Mouse (Mus musculus) sigmoid colon, adult 10 weeks (tissue): ENCODE results near the gene Cstl1. TPM values are rescaled to one million over a fixed set of nuclear protein-coding genes. Genes with fewer than 3 reads are reported as not detected.

Source experiments
- polyA plus RNA-seq: library from polyadenylated mRNA; stranded (reverse); fragments of 350-450 nt; fragmentation: Illumina TruSeq; extraction: RNeasy Lipid Tissue Mini Kit (QIAGEN cat#74804); gene quantifications from one replicate; pipeline ENCODE4 v1.2.3, GENCODE M21; 2014; ENCODE audit warnings: low read depth, low replicate concordance

The Cstl1 gene
- polyA plus RNA-seq, result not detected

DNA sequence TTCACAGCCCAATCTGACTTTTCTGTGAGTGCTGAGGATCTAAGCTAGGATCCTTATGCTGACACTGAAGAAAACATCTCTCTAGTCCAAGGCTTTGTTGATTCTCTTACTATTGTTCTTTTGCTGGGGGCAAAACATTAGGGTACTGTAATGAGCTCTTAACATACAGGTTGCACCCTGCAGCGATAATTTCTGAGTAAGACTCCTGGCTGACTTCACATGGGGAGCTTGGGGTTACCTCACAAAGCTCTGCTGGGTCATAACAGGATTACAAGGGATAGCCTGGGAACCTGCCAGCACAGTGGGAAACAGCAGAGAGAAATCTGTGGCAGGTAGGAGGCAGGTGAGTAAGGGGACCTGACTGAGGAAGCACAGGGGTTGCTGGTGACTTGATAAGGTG, at the start of gene Cstl1:
TSS of gene Cstl1 (plus strand) at position 301 of the 400 bp plus-strand sequence.

DNA sequence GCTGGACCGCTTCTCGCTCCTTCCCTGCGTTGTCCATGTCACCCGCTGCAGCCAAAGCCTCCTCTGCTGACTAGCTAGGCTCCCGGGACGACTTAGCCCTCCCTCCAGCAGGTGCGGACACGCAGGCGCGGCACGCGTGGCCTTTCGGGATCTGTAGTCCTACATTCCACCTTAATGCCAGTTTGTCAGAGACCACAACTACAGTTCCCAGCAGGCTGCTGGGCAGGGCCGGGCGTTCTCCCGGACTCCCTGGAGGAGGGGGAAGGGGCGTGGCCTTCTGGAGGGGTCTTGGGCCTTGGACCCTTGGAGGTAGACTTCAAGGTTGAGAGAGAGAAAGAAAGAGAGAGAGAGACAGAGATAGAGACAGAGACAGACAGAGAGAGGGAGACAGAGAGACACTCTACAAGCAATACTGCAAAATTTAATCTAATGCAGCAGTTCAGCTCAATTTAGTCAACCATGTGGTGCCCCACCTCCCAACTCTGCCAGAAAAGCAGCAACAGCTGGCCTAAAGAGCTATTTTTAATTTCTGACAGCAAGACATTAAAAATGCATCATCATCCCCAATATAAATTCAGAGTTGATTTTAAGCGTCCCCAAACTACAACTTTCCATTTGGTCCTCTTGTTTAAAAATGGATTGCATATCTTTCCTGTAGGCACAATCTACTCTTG, 17.7 kb upstream of the Cstl1 start, which contains the start of gene Napb:
TSS of gene Napb (minus strand) at position 141 of the 674 bp plus-strand sequence.

DNA sequence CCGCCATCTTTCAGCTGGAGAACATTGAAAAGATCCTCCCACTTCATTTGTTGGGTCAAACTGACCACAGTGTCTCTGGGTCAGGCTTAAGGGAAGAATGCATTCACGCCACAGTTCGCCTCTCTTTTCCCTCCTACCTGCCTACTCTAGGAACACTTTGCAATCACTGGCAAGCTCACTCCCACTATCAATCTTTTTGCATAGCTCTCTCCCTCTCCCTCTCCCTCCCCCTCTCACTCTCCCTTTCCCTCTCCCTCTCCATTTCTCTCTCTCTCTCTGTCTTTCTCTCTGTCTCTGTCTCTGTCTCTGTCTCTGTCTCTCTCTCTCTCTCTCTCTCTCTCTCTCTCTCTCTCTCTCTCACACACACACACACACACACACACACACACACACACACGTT, 21.2 kb downstream of the Cstl1 start, which contains the start of gene Cst11:
TSS of gene Cst11 (minus strand) at position 101 of the 400 bp plus-strand sequence.

DNA sequence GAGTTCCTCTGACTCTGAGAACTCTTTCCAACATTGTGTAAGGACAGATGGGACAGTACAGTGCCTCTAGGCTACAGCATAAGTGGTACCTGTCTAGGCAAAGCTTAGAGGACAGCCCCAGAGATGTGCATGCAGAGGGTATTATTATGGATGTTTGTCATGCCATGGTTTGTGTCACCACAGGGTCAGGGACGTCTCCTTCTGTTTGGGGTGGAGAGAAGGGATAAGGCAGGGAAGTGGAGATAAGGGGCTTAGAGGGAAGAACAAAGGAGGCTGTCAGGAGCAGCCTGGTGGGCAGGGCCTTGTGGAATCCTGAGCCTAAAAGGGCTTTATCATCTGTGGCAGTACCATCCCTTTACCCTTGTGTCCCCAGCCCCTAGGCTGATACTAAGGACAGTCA, 31.6 kb downstream of the Cstl1 start, which contains the start of gene 8030411F24Rik:
TSS of gene 8030411F24Rik (plus strand) at position 301 of the 400 bp plus-strand sequence.

DNA sequence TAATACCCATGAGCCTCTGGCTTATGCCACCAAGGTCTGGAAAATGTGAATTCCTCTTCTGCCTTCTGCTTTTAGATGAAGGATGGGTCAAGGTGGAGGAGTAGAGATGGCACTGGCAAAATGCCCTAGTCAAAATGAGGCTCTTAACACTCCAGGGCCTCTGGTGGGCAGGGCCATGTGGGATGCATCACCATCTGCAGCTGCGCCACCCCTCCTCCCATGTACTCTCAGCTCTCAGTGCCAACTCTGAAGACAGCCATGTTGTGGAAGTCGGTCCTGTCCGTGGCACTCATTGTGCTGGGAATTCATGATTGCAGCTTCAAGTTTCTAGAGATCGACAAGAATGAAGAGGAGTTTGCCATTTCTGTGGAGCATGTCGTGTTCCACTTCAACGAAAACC, 39.0 kb downstream of the Cstl1 start, which contains the start of gene Cst12:
TSS of gene Cst12 (plus strand) at position 220 of the 400 bp plus-strand sequence.

DNA sequence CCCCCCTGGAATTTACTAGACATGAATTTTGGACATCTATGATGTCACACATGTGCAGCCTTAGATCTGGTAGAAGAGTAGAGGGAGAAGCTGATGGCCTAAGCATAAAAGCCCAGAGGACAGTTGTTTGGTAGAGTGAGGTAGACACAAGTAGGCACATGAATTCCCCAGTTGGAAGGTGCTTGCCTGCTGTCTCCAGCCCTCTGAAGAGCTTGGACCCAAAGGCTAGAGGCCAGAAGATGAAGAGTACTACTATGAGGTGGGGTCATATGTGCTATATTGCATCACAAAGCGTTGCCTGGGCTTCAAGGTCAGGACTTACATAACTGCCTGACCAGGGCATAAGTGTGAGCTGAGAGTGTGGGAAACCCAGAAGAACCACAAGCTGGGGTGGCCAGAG, 48.3 kb downstream of the Cstl1 start, which contains the start of gene Cst8:
TSS of gene Cst8 (plus strand) at position 301 of the 400 bp plus-strand sequence.

Other genes with a start within 250 kb of the Cstl1 start
- gene Nxt1, start 77.8 kb upstream of the Cstl1 start, polyA plus RNA-seq, result 3.7 TPM
- gene Gzf1, start 69.3 kb upstream of the Cstl1 start, polyA plus RNA-seq, result 28.8 TPM
- 6.9 TPM for gene Napb, start 17.9 kb upstream of the Cstl1 start, polyA plus RNA-seq
- gene Cst11, start 21.1 kb downstream of the Cstl1 start, polyA plus RNA-seq, result not detected
- not detected for gene 8030411F24Rik, start 31.7 kb downstream of the Cstl1 start, polyA plus RNA-seq
- gene Cst12, start 39.0 kb downstream of the Cstl1 start, polyA plus RNA-seq, result not detected
- not detected for gene Cst8, start 48.4 kb downstream of the Cstl1 start, polyA plus RNA-seq
- not detected for gene Cst13, start 69.7 kb downstream of the Cstl1 start, polyA plus RNA-seq
- gene Cst9, start 84.8 kb downstream of the Cstl1 start, polyA plus RNA-seq, result not detected
- gene 9230104L09Rik, start 114.7 kb downstream of the Cstl1 start, polyA plus RNA-seq, result 0.82 TPM
- gene Cst3, start 125.3 kb downstream of the Cstl1 start, polyA plus RNA-seq, result 19.5 TPM